Mouse (Mus musculus): ENCODE measurements around the gene Eln.

DNA sequence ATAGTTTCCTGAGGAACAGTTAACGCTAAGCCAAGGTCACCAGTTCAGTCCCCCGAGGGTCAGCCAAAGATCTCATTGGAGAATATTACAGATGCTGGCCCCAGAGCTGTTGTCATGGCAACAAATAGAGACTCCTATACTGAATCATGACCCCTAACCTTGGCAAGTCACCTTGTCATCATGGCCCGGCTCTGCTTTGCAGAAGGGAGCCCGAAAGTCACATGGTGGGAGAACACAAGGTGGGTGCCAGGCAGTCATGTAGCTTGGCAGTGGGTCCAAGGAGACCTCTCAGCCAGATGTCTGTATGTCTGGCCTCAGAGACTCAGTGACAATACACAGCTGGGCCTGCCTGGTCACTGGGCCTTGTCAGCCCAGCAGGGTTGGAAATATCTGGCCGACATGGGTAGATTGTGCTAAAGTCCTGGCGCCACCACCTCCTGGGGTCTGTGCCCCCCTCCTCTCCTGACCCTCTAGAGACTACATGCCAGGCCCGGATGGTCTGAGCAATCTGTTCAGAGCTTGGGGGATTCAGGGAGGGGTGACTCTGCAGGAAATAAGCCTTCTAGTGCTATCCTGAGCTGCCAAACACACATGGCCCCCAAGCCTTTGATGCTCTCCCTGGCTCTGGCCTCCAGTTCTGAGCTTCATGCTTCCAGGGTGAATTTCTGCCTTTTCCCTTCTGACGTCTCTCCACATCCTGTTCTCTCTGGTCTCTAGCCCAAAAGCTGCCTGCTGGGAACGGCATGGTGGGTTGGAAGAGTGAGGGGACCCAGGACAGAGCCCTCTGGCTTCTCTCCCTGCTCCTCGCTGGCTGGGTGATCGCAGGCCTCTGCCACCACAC, 6.4 kb downstream of the Eln start:
- TF ChIP-seq CTCF (IDR thresholded peaks at IDR 0.05; ENCODE audit: extremely low read depth, insufficient read length, insufficient replicate concordance, low read depth, low read length) (no peak), POLR2A (IDR thresholded peaks at IDR 0.05; ENCODE audit: low read depth, low read length) (no peak)
